Mouse (Mus musculus): ENCODE measurements around the gene Hmox1. TPM values are rescaled to one million over a fixed set of nuclear protein-coding genes. Genes with fewer than 3 reads are reported as not detected.

Gene Hmox1
- total RNA-seq, 2 experiments from 2014 or later, result 7.7 to 8.3 TPM

DNA sequence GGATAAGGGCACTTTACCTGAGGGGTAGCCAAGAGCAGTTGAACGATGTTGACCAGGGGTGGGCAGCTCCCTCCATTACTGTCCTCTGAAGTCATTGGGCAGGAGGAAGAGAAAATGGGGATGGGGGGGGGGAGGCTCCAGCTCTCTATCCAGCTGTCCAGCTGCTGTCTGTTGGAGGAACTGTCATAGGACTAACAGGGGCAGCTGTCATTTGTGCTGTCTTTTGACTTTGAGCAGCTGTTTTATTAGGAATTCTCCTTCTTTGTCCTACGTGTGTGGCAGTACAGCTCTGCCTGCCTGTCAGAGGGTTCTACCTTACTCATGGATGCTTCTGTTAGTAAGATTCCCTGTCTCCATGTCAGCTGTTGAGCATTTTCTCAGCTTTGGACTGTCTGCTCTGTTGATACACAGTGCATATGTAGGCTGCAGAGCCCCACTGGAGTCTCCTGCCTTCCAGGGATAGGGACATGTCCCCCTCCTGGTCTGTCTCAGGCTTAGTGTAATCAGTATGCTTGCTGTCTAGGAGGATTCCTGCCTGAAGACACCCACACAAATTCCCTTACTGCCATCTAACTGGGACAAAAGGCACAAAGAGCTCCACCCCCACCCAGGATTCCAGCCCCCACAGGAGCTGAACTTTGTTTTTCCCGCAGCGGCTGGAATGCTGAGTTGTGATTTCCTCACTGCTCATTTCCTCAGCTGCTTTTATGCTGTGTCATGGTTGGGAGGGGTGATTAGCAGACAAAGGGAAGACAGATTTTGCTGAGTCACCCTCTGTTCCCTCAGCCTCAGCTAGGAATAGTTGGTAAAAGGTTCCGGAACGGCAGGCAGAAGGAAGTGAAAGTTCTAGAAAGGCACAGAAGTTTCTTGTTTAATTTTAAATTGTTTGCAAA lies 4.2 kb upstream of the Hmox1 start:
- DNase-seq (ENCODE audit: low spot score in 2 of 2), result peak; percentile 73 to 88

DNA sequence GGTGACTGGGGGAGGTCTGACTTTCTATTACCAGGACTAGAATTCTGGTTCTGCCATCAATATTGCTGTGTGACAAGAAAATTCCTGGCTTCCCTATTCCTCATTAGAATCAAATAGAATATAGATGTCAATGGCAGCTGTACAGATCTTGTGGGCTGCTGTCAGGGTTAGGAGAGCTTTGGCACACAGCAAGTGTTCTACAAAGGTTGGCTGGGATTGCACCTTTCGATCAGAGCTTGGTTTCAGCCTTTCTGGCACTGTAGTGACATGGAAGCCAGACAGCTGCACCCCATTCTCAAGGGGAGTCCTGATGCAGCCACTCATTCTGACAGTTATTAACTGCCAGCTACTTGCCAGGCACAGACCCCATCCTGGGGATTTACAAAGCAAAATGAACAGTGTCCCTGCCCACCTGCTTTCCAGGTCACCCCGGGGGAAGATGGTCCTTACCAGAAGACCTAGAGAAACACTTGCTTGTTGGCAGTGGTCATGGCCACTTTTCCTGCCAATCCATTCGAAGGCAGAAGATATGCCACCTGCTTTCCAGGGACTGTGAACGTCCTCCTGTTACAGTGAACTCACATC lies 2.5 kb upstream of the Hmox1 start:
- DNase-seq (ENCODE audit: low spot score in 2 of 2), result no peak

GRCm38 (mm10) chr8:75102956-75103355 lies 9.5 kb downstream of the Hmox1 start:
- no peak for DNase-seq (ENCODE audit: low spot score in 2 of 2)

DNA sequence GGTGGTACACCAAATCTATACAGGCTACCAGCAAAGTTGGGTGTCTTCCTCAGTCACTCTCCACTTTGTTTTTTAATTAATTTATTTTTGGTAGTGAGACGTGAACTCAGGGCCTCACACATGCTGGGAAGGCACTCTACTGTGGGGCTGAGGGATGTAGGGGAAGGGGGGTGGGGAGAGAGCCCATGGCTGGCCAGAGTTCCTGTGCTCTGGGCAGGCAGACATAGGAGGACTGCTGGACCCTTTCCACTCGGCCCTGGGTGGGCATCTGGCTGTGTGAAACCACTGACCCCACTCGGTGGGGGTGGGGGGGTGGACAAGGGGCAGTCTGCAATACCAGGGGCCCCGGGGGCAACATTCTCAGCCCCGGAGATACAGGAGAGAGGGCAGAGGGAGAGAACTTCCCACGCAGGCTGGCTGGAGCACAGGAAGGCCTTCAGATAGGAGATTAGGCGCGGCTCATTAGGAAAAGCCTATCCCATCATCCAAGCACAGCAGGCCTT lies 10.0 kb downstream of the Hmox1 start:
- no peak for DNase-seq (ENCODE audit: low spot score in 2 of 2)

DNA sequence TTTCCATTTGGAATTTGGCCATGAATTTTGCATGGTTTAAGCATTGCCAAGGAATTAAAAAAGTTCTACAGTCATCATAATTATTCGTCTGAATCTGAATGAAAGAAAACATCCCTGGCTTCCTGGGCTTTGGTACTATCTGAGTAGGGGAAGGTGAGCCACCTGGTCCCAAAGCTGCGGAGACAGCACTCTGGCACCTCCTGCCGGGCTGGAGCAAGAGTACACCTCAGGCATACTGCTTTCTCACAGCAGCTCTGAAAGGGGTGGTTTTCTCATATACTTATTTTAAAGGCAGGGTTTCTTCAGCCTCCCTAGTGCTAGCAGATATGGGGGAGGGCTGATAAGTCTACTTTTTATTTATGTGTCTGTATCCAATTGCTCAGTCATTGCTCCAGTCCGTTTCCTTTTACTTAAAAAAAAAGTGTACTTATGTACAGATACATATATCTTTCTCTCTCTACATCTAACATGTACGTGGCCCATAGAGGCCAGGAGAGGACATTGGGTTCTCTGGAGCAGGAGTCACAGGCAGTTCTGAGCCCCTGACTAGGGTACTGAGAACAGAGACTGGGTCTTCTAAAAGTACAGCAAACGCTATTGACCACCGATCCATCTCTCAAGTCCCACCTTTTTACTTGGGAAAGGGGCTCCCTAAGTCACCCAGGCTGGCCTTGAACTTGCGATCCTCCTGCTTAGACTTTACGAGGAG lies 15.3 kb downstream of the Hmox1 start:
- peak; percentile 48 to 80 for DNase-seq (ENCODE audit: low spot score in 2 of 2)

GRCm38 (mm10) chr8:75109236-75109967 lies 16.0 kb downstream of the Hmox1 start, which contains the start of gene Mcm5:
Gene Mcm5, plus strand, starts transcription at chr8:75109569.
- peak; percentile 99 to 100 for DNase-seq (ENCODE audit: low spot score in 2 of 2)

DNA sequence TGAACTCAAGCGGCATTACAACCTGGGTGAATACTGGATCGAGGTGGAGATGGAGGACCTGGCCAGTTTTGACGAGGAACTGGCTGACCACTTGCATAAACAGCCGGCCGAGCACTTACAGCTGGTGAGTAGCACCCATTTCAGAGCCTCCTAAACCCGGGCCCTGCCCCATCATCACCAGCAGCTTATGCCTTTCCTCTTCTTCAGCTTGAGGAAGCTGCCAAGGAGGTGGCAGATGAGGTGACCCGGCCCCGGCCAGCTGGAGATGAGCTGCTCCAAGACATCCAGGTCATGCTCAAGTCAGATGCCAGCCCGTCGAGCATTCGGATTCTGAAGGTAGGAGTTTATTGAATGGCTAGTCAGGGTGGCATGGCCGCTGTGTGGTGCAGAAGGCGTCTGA lies 16.7 kb downstream of the Hmox1 start:
- DNase-seq (ENCODE audit: low spot score in 2 of 2), result no peak

GRCm38 (mm10) chr8:75118505-75118904 lies 25.1 kb downstream of the Hmox1 start:
- DNase-seq (ENCODE audit: low spot score in 2 of 2), result no peak

DNA sequence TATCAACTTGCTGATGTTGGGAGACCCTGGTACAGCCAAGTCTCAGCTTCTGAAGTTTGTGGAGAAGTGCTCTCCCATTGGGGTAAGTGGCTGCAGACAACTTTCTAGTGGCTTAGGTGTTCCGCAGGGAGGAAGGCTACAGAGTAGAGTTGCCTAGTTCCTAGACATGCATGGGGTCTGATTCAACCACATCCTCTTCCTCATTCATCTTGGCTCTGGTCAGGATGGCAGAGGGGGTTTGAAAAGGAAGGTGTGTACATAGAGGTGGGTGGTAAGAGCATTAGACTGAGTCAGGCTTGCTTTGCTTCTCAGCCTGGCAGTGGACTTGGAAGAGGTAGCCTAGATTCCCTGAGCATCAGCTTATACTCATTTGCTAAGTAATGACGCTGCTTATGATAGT lies 25.9 kb downstream of the Hmox1 start:
- no peak for DNase-seq (ENCODE audit: low spot score in 2 of 2)

DNA sequence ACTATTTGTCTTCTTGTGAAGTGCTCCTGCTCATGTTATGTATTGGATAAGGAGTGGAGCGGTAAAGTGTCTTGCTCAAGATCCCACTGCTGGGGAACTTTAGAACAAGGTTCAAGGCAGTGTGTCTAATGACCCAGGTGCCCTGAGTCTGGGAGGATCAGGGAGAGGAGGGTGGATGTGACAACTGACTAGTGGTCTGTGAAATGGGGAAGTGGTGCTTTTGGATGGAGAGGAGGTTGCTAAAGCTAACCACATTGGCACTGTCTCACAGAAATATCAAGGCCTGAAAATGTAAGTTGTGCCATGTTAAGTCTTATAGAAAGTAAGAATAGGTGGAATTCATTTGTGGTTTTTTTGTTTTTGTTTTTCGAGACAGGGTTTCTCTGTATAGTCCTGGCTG lies 26.3 kb downstream of the Hmox1 start:
- no peak for DNase-seq (ENCODE audit: low spot score in 2 of 2)

DNA sequence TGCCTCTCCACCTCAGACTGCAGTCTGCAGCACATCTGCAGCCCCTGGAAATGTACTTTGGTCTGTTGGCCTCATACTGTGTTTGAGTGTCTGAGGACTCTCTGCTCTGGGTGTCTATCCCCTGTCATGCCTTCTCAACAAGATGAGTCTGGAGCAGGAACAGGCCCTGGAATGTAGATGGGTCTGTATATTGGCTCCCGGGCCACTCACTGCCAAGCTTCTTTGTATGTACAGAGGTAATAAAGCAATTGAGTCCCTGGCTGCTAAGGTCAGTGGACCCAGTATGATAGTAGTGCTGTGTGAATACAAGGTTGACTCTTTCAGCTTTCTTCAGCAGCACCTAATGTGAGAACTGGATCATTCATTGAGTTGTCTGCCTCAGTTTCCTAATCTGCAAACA lies 34.0 kb downstream of the Hmox1 start:
- no peak for DNase-seq (ENCODE audit: low spot score in 2 of 2)

DNA sequence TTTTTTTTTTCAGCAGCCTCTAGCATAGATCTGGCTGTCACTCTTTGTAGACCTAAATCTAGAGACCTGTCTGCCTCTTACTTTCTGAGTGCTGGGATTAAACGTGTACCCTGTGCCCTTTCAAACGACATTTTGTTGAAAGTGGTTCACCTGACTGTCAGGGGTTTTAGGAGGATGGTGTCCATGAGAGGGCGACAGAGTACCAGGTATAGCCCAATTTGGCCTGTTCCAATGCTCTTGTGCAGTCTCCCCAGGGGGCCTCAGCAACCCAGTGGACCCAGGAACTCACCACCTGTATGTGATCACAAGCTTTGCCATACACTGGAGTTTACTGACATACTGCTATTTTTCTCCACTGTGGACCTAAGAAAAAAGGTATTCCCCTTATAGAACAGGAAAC lies 39.1 kb downstream of the Hmox1 start:
- peak; percentile 29 to 67 for DNase-seq (ENCODE audit: low spot score in 2 of 2)

- DNase-seq (ENCODE audit: low spot score in 2 of 2), result no peak
These were observed 40.0 kb downstream of the Hmox1 start for GRCm38 (mm10) chr8:75133399-75133798.

DNA sequence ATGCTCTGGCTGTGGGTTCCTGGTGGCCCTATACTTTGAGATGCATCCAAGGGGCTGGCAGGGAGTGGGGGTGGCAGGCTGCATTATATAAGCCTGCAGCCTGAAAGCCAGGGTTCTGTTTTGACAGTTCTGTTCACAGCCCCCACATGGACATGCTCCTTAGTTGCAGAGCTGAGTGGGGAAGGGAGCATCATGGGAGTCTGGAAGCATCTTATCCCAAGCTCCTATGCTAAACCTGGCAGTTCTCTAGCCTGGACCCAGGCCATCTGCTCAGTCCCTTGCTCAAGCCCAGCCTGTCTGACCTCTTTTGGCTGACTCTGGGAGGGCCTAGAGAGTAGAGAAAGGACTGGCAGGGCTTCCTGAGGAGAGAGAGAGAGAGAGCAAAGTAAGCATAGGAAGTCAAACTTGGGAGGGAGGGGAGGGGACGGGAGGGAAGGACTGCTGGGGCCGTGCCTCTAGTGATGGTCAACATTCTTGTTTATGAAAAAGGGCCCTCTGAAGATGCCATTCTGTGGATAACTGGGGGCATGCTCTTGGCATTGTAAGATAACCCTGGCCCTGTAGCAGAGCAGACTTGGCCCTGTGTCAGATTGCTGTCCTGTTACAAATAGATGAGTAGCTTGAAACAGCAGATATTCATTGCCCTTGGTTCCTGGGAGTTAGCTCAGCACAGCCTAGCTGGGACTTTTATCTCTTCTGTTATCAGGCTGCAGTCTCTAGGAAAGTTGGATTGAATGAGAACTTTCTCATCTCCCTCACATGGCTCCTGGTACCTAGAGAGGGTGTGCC lies 41.4 kb downstream of the Hmox1 start:
- DNase-seq (ENCODE audit: low spot score in 2 of 2), result peak; percentile 50 to 65

- peak in 1 of 2 experiments; percentile 14 for DNase-seq (ENCODE audit: low spot score in 2 of 2)
These were observed 42.3 kb downstream of the Hmox1 start for GRCm38 (mm10) chr8:75135756-75136155.

GRCm38 (mm10) chr8:75136256-75136655 lies 42.8 kb downstream of the Hmox1 start:
- no peak for DNase-seq (ENCODE audit: low spot score in 2 of 2)

DNA sequence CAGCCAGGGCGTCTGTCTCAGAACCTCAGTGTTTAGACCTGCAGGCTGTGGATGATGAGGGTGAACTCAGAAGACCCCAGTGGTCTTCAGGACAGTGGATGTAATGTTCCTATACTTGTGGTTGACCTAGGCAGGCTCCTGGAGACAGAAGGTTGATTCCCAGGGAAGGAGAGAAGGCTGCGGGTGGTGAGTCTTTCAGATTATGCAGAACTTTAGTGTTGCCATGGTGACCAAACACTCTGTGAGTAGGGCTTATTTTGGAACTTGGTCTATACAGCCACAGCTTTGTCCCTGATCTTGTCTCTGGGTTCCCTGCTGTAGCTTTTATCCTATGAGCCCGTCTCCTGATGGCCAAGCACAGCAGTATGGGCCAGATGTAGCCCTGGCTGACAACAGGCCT lies 44.1 kb downstream of the Hmox1 start:
- peak in 1 of 2 experiments; percentile 73 for DNase-seq (ENCODE audit: low spot score in 2 of 2)
